Mouse (Mus musculus) C2C12 (cell line): ENCODE results near the gene Atxn7.

Experiments used
- CEBPB ChIP-seq: IDR thresholded peaks from one replicate; pipeline ENCODE4 v1.6.1; 2011; ENCODE audit warnings: low read depth, mild to moderate bottlenecking, control low read depth, moderate library complexity
- CTCF ChIP-seq: IDR thresholded peaks from one replicate; pipeline ENCODE4 v1.5.1; 2011; ENCODE audit not compliant: control insufficient read depth, insufficient read depth, insufficient read length
- FOSL1 ChIP-seq: IDR thresholded peaks from one replicate; pipeline ENCODE4 v1.8.0; 2011; ENCODE audit warnings: mild to moderate bottlenecking, low read length; ENCODE audit not compliant: poor library complexity, insufficient read depth, severe bottlenecking
- MAX ChIP-seq: IDR thresholded peaks from one replicate; pipeline ENCODE4 v1.6.1; 2011; ENCODE audit warnings: mild to moderate bottlenecking, control low read depth
- MYOD1 ChIP-seq: IDR thresholded peaks from one replicate; pipeline ENCODE4 v1.6.1; 2011; ENCODE audit warnings: low read depth; ENCODE audit not compliant: control insufficient read depth, insufficient read length
- USF1 ChIP-seq: IDR thresholded peaks from one replicate; pipeline ENCODE4 v1.6.1; 2011; ENCODE audit warnings: low read depth, mild to moderate bottlenecking, control low read depth, moderate library complexity

DNA sequence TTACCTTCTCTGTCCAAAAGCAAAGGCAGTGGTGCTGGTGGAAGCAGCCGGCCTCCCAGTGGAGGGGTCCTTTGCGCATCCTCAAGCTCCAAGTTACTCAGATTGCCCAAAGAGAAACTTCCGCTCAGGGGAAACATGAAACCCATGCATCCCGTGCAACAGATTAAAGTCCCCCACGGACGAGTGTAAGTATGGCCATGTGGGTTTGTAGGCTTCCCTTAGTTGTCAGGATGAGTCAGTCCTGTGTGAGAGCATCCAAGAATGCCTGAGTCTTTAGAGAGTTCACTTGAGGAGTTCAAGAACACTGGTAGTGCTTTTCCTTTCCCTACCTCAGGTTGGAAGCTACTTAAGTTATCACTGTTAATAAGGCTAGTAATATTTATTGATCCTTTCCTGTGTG, 126.1 kb downstream of the Atxn7 start:
- TF ChIP-seq CEBPB (no peak), MAX (no peak), CTCF (no peak), FOSL1 (no peak), USF1 (no peak), MYOD1 (no peak)
